Mouse (Mus musculus) small intestine, adult 2 months (tissue): Measurements from ENCODE around the gene Cd47.

Experiments
- CTCF ChIP-seq: fragments of 200-500 bp; IDR thresholded peaks from 2 replicates; pipeline ENCODE4 v1.5.1; 2012; ENCODE audit warnings: low read depth, mild to moderate bottlenecking, control low read depth, inconsistent platforms, low read length, moderate library complexity, mixed read lengths; ENCODE audit not compliant: insufficient replicate concordance, insufficient read length; ENCODE audit errors: extremely low read depth
- POLR2A ChIP-seq: fragments of 200-500 bp; IDR thresholded peaks from 2 replicates; pipeline ENCODE4 v1.6.1; 2012; ENCODE audit warnings: low read depth, mild to moderate bottlenecking, control low read depth, inconsistent platforms, low read length, moderate library complexity

GRCm38 (mm10) chr16:49857504-49858160 is 57.3 kb downstream of the Cd47 start:
- TF ChIP-seq CTCF: no peak
- no peak for TF ChIP-seq POLR2A
